Mouse (Mus musculus) liver, postnatal 0 days (tissue): ENCODE data around the gene Hvcn1.

Source experiments
- CTCF ChIP-seq: sonication (generic); IDR thresholded peaks from 2 replicates; pipeline ENCODE4 v1.5.1; 2016; ENCODE audit warnings: antibody characterized with exemption, low read depth
- EP300 ChIP-seq: IDR thresholded peaks from 2 replicates; pipeline ENCODE4 v1.6.1; 2016; ENCODE audit warnings: antibody characterized with exemption, low read depth, mild to moderate bottlenecking

DNA sequence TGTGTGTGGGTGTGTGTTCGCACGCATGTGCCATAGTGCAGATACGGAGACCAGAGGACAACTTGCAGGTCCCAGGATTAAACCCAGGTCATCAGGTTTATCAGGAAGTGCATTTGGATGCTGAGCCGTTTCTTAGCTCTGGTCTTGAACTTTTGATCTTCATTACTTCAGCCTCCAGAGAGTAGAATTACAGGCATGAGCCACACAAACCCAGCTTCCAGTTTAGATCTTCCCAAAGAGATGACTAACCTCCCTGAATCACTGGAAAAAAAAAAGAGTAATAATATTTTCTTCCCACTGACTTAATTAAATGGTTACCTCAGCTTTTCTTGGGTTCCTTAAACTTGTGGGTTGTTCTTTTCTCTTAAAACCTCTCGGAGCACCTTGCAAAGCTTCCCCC, 66.2 kb downstream of the Hvcn1 start:
- TF ChIP-seq CTCF: no peak
- TF ChIP-seq EP300: no peak
